In genomic region chr14:75833546-75834250, GRCm38 (mm10) we compare ENCODE assay signal across 8 mouse cellular contexts. TPM values are rescaled to one million over a fixed set of nuclear protein-coding genes. Genes with fewer than 3 reads are reported as not detected.
DNase-seq lines count a peak whose midpoint lies in the region; ATAC-seq and TF ChIP-seq lines count a peak whose summit lies in the region.

No protein-coding gene starts in this region.

- WGBS in heart, embryonic 11.5 days (ENCODE audit: insufficient replicate concordance): 7% methylated on average over 12 of the region's 12 CpGs
- 6% methylated on average over 12 of the region's 12 CpGs for WGBS in kidney, embryonic 14.5 days
- WGBS in lung, postnatal 0 days: 5% methylated on average over 12 of the region's 12 CpGs
- 7% methylated on average over 12 of the region's 12 CpGs for WGBS in stomach, embryonic 16.5 days

- no peak for DNase-seq in testis, postnatal 14 days (ENCODE audit: low spot score)
- no peak for DNase-seq in lung, postnatal 0 days (ENCODE audit: low spot score)
- no peak for DNase-seq in left cerebral cortex, adult 8-10 months (ENCODE audit: low spot score in 2 of 2)
- DNase-seq in gastrocnemius, postnatal 10 days: no peak

- no peak for TF ChIP-seq EP300 in lung, postnatal 0 days (IDR thresholded peaks at IDR 0.05)

- peak; percentile 43 for ATAC-seq in heart, embryonic 11.5 days (replicated peaks; ENCODE audit: insufficient number of reproducible peaks, low FRiP score, low TSS enrichment)
- peak; percentile 37 for ATAC-seq in kidney, embryonic 14.5 days (ENCODE audit: low FRiP score, low TSS enrichment)
- peak; percentile 39 for ATAC-seq in lung, postnatal 0 days
- ATAC-seq in stomach, embryonic 16.5 days (ENCODE audit: insufficient read depth, low FRiP score): peak; percentile 36; the same call in 1 of the 2 replicates

- no peak; the same call in 1 of the 2 replicates for TF ChIP-seq POLR2A in testis, adult 2 months (IDR thresholded peaks at IDR 0.05; ENCODE audit: control insufficient read depth, low read depth, low read length)

- H3K9me3 ChIP-seq in heart, embryonic 11.5 days (replicated peaks; ENCODE audit: control insufficient read depth, low read length): no peaks in the 10 kb centered on the region
- no peaks in the 10 kb centered on the region for H3K9me3 ChIP-seq in kidney, embryonic 14.5 days (ENCODE audit: control insufficient read depth, low read length)
- H3K9me3 ChIP-seq in lung, postnatal 0 days (ENCODE audit: low read length): no peaks in the 10 kb centered on the region
- H3K9me3 ChIP-seq in stomach, embryonic 16.5 days (replicated peaks; ENCODE audit: control insufficient read depth, low read length): no peaks in the 10 kb centered on the region

- H3K4me1 ChIP-seq in testis, adult 2 months (ENCODE audit: control insufficient read depth, insufficient read depth, low read length): peaks cover 33% of the 10 kb centered on the region
- H3K4me1 ChIP-seq in heart, embryonic 11.5 days (ENCODE audit: control insufficient read depth, insufficient read depth, low read length): peaks cover 32% of the 10 kb centered on the region
- H3K4me1 ChIP-seq in kidney, embryonic 14.5 days (ENCODE audit: control insufficient read depth, insufficient read depth, low read length): peaks cover 18% of the 10 kb centered on the region
- H3K4me1 ChIP-seq in lung, postnatal 0 days (ENCODE audit: insufficient read depth, low read depth, low read length): peaks cover 13% of the 10 kb centered on the region; the same call in 1 of the 2 replicates
- peaks cover 27% of the 10 kb centered on the region; the same call in 1 of the 2 replicates for H3K4me1 ChIP-seq in stomach, embryonic 16.5 days (ENCODE audit: control insufficient read depth, insufficient read depth, low read length)

- peak overlapping the region; percentile 99 for H3K4me2 ChIP-seq in heart, embryonic 11.5 days
- peak overlapping the region; percentile 92 for H3K4me2 ChIP-seq in kidney, embryonic 14.5 days (replicated peaks; ENCODE audit: low read depth, low read length)
- H3K4me2 ChIP-seq in lung, postnatal 0 days (replicated peaks; ENCODE audit: low read depth, low read length): peak overlapping the region; percentile 95
- H3K4me2 ChIP-seq in stomach, embryonic 16.5 days (ENCODE audit: low read depth, low read length): peak overlapping the region; percentile 97

- peak overlapping the region; percentile 86 for H3K9ac ChIP-seq in heart, embryonic 11.5 days (ENCODE audit: low read depth, low read length)
- H3K9ac ChIP-seq in kidney, embryonic 14.5 days (ENCODE audit: low read depth, low read length): peak overlapping the region; percentile 79
- H3K9ac ChIP-seq in lung, postnatal 0 days (replicated peaks; ENCODE audit: low read depth): peak overlapping the region; percentile 5
- peak overlapping the region; percentile 80 for H3K9ac ChIP-seq in stomach, embryonic 16.5 days (ENCODE audit: low read length)

- no peaks in the 10 kb centered on the region for H3K27me3 ChIP-seq in testis, adult 2 months (ENCODE audit: control insufficient read depth, insufficient read depth, low read length)
- H3K27me3 ChIP-seq in heart, embryonic 11.5 days (ENCODE audit: control insufficient read depth, insufficient read depth, low read length): no peaks in the 10 kb centered on the region
- H3K27me3 ChIP-seq in kidney, embryonic 14.5 days (ENCODE audit: control insufficient read depth, insufficient read depth, low read length): no peaks in the 10 kb centered on the region
- H3K27me3 ChIP-seq in lung, postnatal 0 days (replicated peaks; ENCODE audit: insufficient read depth, low read length): no peaks in the 10 kb centered on the region
- no peaks in the 10 kb centered on the region for H3K27me3 ChIP-seq in stomach, embryonic 16.5 days (ENCODE audit: control insufficient read depth, insufficient read depth, low read length)

- no peak for TF ChIP-seq CTCF in testis, adult 2 months (IDR thresholded peaks at IDR 0.05; ENCODE audit: control insufficient read depth, insufficient read depth, insufficient replicate concordance, low read depth, low read length)
- TF ChIP-seq CTCF in lung, postnatal 0 days (IDR thresholded peaks at IDR 0.05): no peak

- peak overlapping the region; percentile 96 for H3K4me3 ChIP-seq in testis, adult 2 months (ENCODE audit: control insufficient read depth, low read depth, low read length)
- peak overlapping the region; percentile 59 for H3K4me3 ChIP-seq in heart, embryonic 11.5 days (ENCODE audit: low read depth, low read length)
- peak overlapping the region; percentile 45 for H3K4me3 ChIP-seq in kidney, embryonic 14.5 days (ENCODE audit: low read length)
- H3K4me3 ChIP-seq in lung, postnatal 0 days (ENCODE audit: low read depth, low read length): peak overlapping the region; percentile 24
- H3K4me3 ChIP-seq in stomach, embryonic 16.5 days (replicated peaks; ENCODE audit: low read length): peak overlapping the region; percentile 60

- no peaks in the 10 kb centered on the region for H3K36me3 ChIP-seq in testis, adult 2 months (ENCODE audit: control insufficient read depth, insufficient read depth, low read length)
- H3K36me3 ChIP-seq in heart, embryonic 11.5 days (ENCODE audit: control insufficient read depth, insufficient read depth, low read length): no peaks in the 10 kb centered on the region
- no peaks in the 10 kb centered on the region for H3K36me3 ChIP-seq in kidney, embryonic 14.5 days (ENCODE audit: control insufficient read depth, insufficient read depth, low read length)
- no peaks in the 10 kb centered on the region for H3K36me3 ChIP-seq in lung, postnatal 0 days (ENCODE audit: insufficient read depth, low read length)
- no peaks in the 10 kb centered on the region for H3K36me3 ChIP-seq in stomach, embryonic 16.5 days (ENCODE audit: control insufficient read depth, insufficient read depth, low read length)

- peak overlapping the region; percentile 97 for H3K27ac ChIP-seq in testis, adult 2 months (ENCODE audit: control insufficient read depth, insufficient read depth, low read depth, low read length)
- H3K27ac ChIP-seq in heart, embryonic 11.5 days (ENCODE audit: low read depth, low read length): peak overlapping the region; percentile 99
- peak overlapping the region; percentile 97 for H3K27ac ChIP-seq in kidney, embryonic 14.5 days (ENCODE audit: low read depth, low read length)
- peak overlapping the region; percentile 100 for H3K27ac ChIP-seq in lung, postnatal 0 days (ENCODE audit: low read length)
- H3K27ac ChIP-seq in stomach, embryonic 16.5 days (ENCODE audit: low read length): peak overlapping the region; percentile 99

RNA-seq across cellular contexts. Expression of gene Tpt1, which starts 11.2 kb away (rescaled TPM):
- 478 and 593 TPM in 2 replicates for polyA plus RNA-seq in testis, adult 2 months (2012; rRNA removed)
- 1,014 and 1,054 TPM in 2 replicates for polyA plus RNA-seq in heart, embryonic 11.5 days (2014; fragmentation: Nextera tagmentation; extraction: Ambion mirVana)
- polyA plus RNA-seq in kidney, embryonic 14.5 days (2014; fragmentation: Nextera tagmentation; extraction: Ambion mirVana): 1,151 and 1,339 TPM in 2 replicates
- polyA plus RNA-seq in lung, postnatal 0 days (2015; fragmentation: Nextera tagmentation; extraction: Ambion mirVana): 1,257 and 1,264 TPM in 2 replicates
- 794 and 1,006 TPM in 2 replicates for polyA plus RNA-seq in stomach, embryonic 16.5 days (2015; fragmentation: Nextera tagmentation; extraction: Ambion mirVana)
- total RNA-seq in left cerebral cortex, adult 8-10 months (2022): 1,000 to 10,000 TPM in 2 of 4 experiments, 100 to 1,000 TPM in 2; 980 to 1,027 (median 1,005) TPM
- total RNA-seq in gastrocnemius, postnatal 10 days (2021): 1,000 to 10,000 TPM; 3,326 to 3,432 TPM

RNA-seq across cellular contexts. Expression of gene Slc25a30, which starts 46.9 kb away (rescaled TPM):
- 12.5 and 16.5 TPM in 2 replicates for polyA plus RNA-seq in testis, adult 2 months (2012; rRNA removed)
- polyA plus RNA-seq in heart, embryonic 11.5 days (2014; fragmentation: Nextera tagmentation; extraction: Ambion mirVana): 5.8 and 7.2 TPM in 2 replicates
- polyA plus RNA-seq in kidney, embryonic 14.5 days (2014; fragmentation: Nextera tagmentation; extraction: Ambion mirVana): 8.1 and 9.6 TPM in 2 replicates
- 3.6 and 3.8 TPM in 2 replicates for polyA plus RNA-seq in lung, postnatal 0 days (2015; fragmentation: Nextera tagmentation; extraction: Ambion mirVana)
- 2.2 TPM in 2 replicates for polyA plus RNA-seq in stomach, embryonic 16.5 days (2015; fragmentation: Nextera tagmentation; extraction: Ambion mirVana)
- total RNA-seq in left cerebral cortex, adult 8-10 months (2022): 10 to 100 TPM; 10.4 to 15.2 (median 13.0) TPM
- 1 to 10 TPM; 6.3 to 9.8 TPM for total RNA-seq in gastrocnemius, postnatal 10 days (2021)

Comparison
In these comparisons a context has a peak if more than half of its experiments do, and no peak if none do; other contexts are left out.
1. H3K4me3 ChIP-seq: peak in every context shown above with its lines; median percentile 96 in testis, adult 2 months; 60 in stomach, embryonic 16.5 days; 59 in heart, embryonic 11.5 days; 45 in kidney, embryonic 14.5 days; 24 in lung, postnatal 0 days.
2. H3K9ac ChIP-seq: peak in every context shown above with its lines; median percentile 86 in heart, embryonic 11.5 days; 80 in stomach, embryonic 16.5 days; 79 in kidney, embryonic 14.5 days; 5 in lung, postnatal 0 days.